In genomic region chr3:137620540-137620939, GRCm38 (mm10) we compare ENCODE assay signal across 29 mouse cellular contexts. TPM values are rescaled to one million over a fixed set of nuclear protein-coding genes. Genes with fewer than 3 reads are reported as not detected.
"Had no signal": no experiment of that assay in that cellular context is flagged by ENCODE, and none has a peak within 500 bp of the region (broad histone marks: within the 10 kb centered on the region; RNA-seq: fewer than 3 reads in every experiment).

No protein-coding gene starts in this region.

- DNase-seq: kidney, adult 8-10 months; kidney, postnatal 10 days; kidney, postnatal 36 days; liver; lung, adult 18-20 months; lung, postnatal 10 days; lung, postnatal 36 days; thymus, adult 2 months; thymus, postnatal 14 days; thymus, postnatal 4 days had no signal

- H3K9ac ChIP-seq: kidney, embryonic 15.5 days; limb, embryonic 13.5 days; liver, embryonic 12.5 days; liver, embryonic 15.5 days; lung, embryonic 15.5 days; midbrain, embryonic 13.5 days had no signal

- H3K27ac ChIP-seq: kidney, embryonic 15.5 days; limb, embryonic 10.5 days; limb, embryonic 13.5 days; liver, embryonic 12.5 days; liver, embryonic 15.5 days; lung, embryonic 15.5 days; midbrain, embryonic 10.5 days; midbrain, embryonic 13.5 days had no signal

- H3K36me3 ChIP-seq: kidney, embryonic 15.5 days; limb, embryonic 10.5 days; limb, embryonic 13.5 days; liver, embryonic 12.5 days; liver, embryonic 15.5 days; lung, embryonic 15.5 days; midbrain, embryonic 10.5 days; midbrain, embryonic 13.5 days had no signal

- H3K4me2 ChIP-seq: kidney, embryonic 15.5 days; limb, embryonic 13.5 days; liver, embryonic 12.5 days; liver, embryonic 15.5 days; lung, embryonic 15.5 days; midbrain, embryonic 13.5 days had no signal

- H3K9me3 ChIP-seq: kidney, embryonic 15.5 days; limb, embryonic 10.5 days; limb, embryonic 13.5 days; liver, embryonic 12.5 days; liver, embryonic 15.5 days; lung, embryonic 15.5 days; midbrain, embryonic 13.5 days had no signal

- H3K4me1 ChIP-seq: liver, embryonic 12.5 days; liver, embryonic 15.5 days; lung, embryonic 15.5 days had no signal

- H3K4me3 ChIP-seq: kidney, embryonic 15.5 days; limb, embryonic 10.5 days; limb, embryonic 13.5 days; liver, embryonic 12.5 days; liver, embryonic 15.5 days; lung, embryonic 15.5 days; megakaryocyte, embryonic 14.5 days; midbrain, embryonic 10.5 days; midbrain, embryonic 13.5 days had no signal

- ATAC-seq: liver, embryonic 12.5 days; midbrain, embryonic 13.5 days had no signal

- H3K27me3 ChIP-seq: lung, embryonic 15.5 days had no signal

RNA-seq across cellular contexts. Expression of gene Gm21962, which starts 50.8 kb away (rescaled TPM):
- total RNA-seq: layer of hippocampus, adult 18-20 months; layer of hippocampus, postnatal 25 days; left cerebral cortex, adult 8-10 months; left cerebral cortex, postnatal 25 days; midbrain, postnatal 0 days had no signal
- polyA plus RNA-seq: kidney, embryonic 15.5 days; limb, embryonic 10.5 days; limb, embryonic 13.5 days; liver, embryonic 12.5 days; liver, embryonic 15.5 days; lung, embryonic 15.5 days; midbrain, embryonic 10.5 days; midbrain, embryonic 13.5 days; midbrain, postnatal 0 days; neural tube, embryonic 11.5 days; neural tube, embryonic 14.5 days; small intestine, adult 2 months; spleen, adult 2 months; stomach, embryonic 16.5 days; thymus, adult 2 months had no signal
